Mouse (Mus musculus) heart, adult 2 months (tissue): ENCODE measurements at regions not wholly inside any gene's neighbourhood (a gene's known extent, or its start where the extent isn't known, plus 50 kb on each side); places are given as distances from the start of the nearest gene placed in this dataset.

Experiments
- DNase-seq, 2 experiments: peaks; one replicate each; pipeline ENCODE4 v3.0.0; 2021
- H3K27ac ChIP-seq: fragments of 200-600 bp; 2 replicates; pipeline ENCODE4 v1.8.1; 2022
- H3K27me3 ChIP-seq: fragments of 200-500 bp; 2 replicates; pipeline ENCODE4 v1.6.1; 2012; ENCODE audit warnings: mild to moderate bottlenecking, low read length, inconsistent platforms, mixed read lengths; ENCODE audit not compliant: control insufficient read depth, insufficient read depth
- H3K36me3 ChIP-seq: fragments of 200-500 bp; 2 replicates; pipeline ENCODE4 v1.6.1; 2012; ENCODE audit warnings: low read length, inconsistent platforms; ENCODE audit not compliant: control insufficient read depth, insufficient read depth
- H3K4me1 ChIP-seq: fragments of 200-500 bp; 2 replicates; pipeline ENCODE4 v1.6.1; 2011; ENCODE audit warnings: low read length; ENCODE audit not compliant: control insufficient read depth, insufficient read depth
- H3K4me3 ChIP-seq: fragments of 200-600 bp; 2 replicates; pipeline ENCODE4 v1.8.1; 2022
- H3K79me2 ChIP-seq: fragments of 200-500 bp; replicated peaks from 2 replicates; pipeline ENCODE4 v1.6.1; 2012; ENCODE audit warnings: mild to moderate bottlenecking, inconsistent platforms, low read length, moderate library complexity, mixed read lengths; ENCODE audit not compliant: control insufficient read depth, insufficient read depth
- H3K9ac ChIP-seq: fragments of 200-500 bp; 2 replicates; pipeline ENCODE4 v1.6.1; 2012; ENCODE audit warnings: low read depth, mild to moderate bottlenecking, control low read depth, inconsistent platforms, low read length, mixed read lengths
- CTCF ChIP-seq: fragments of 200-600 bp; IDR thresholded peaks from 2 replicates; pipeline ENCODE4 v1.8.1; 2022; ENCODE audit warnings: antibody characterized with exemption, mild to moderate bottlenecking, moderate library complexity
- EP300 ChIP-seq: fragments of 200-500 bp; IDR thresholded peaks from 2 replicates; pipeline ENCODE4 v1.6.1; 2011; ENCODE audit warnings: low read depth, low read length, control low read depth; ENCODE audit not compliant: insufficient read depth
- POLR2A ChIP-seq: fragments of 200-500 bp; IDR thresholded peaks from 2 replicates; pipeline ENCODE4 v1.6.1; 2011; ENCODE audit warnings: mild to moderate bottlenecking, low read depth, low read length, control low read depth; ENCODE audit not compliant: insufficient read depth
- WGBS: fragments of 180-500 bp; shearing (Covaris S2); methylation state at CpG from one replicate; pipeline ENCODE4 v1.1.7; 2018; 5-methylcytosine and 5-hydroxymethylcytosine counted together
- intact Hi-C: fragments of 180-260 bp; cut with DNase I; formaldehyde crosslinking; loops from one replicate; pipeline ENCODE4 v1.15.1; 2025

DNA sequence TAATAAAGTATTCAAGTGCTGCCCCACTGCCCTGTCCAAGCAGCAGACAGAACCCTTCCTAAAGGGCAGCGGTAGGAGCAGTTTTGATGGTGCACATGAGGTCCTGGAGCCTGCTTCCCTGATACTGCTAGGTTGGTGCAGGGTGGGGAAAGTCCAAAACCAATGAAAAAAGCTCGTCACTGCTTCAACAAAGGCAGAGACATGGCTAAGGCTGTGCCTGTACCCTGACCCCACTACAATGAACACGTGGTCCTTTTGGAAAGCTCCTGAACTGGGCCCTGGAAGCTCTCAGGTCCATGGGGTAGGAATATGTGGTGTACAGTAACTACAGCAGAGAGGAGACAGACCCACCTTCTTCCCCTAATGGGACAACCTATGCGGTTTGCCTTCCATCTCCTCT is 104.1 kb upstream of the Tpm1 start:
- intact Hi-C loops, result no loop called here
- Histone ChIP-seq H3K27me3 (no peaks in the 10 kb centered on the region), H3K4me1 (no peaks in the 10 kb centered on the region), H3K79me2 (no peaks in the 10 kb centered on the region), H3K4me3 (no peak overlapping the region), H3K27ac (no peak overlapping the region), H3K9ac (no peak overlapping the region), H3K36me3 (no peaks in the 10 kb centered on the region)
- 84% methylated on average over 4 of the region's 4 CpGs for WGBS
- no peak for DNase-seq
- TF ChIP-seq CTCF (no peak), EP300 (no peak), POLR2A (no peak)

DNA sequence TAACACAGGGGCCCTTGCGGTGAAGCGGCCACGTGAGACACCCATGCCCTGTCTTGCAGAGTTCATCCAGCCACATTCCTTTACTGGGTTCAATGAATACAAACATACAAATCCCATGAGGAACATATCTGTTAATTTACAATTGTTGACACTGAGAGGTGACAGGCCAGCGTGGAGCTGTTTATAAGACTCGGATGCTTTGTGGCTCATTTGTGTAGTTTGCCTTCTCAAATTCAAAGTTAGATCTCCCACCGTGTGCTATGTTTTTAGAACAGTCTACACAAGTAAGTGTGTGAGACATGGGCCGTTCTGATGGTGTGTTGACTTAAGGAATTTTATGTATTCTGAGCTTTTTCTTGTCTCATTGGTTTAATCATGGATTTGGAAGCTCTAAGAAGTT is 98.5 kb upstream of the Tpm1 start:
- no peaks in the 10 kb centered on the region for H3K36me3 ChIP-seq
- TF ChIP-seq POLR2A (no peak), CTCF (no peak), EP300 (no peak)
- H3K4me1 ChIP-seq, result no peaks in the 10 kb centered on the region
- no peak overlapping the region for H3K4me3 ChIP-seq
- H3K27ac ChIP-seq, result no peak overlapping the region
- intact Hi-C loops, result no loop called here
- H3K9ac ChIP-seq, result no peak overlapping the region
- no peaks in the 10 kb centered on the region for H3K27me3 ChIP-seq
- H3K79me2 ChIP-seq, result no peaks in the 10 kb centered on the region
- 79% methylated on average over 7 of the region's 7 CpGs for WGBS
- DNase-seq, result no peak

DNA sequence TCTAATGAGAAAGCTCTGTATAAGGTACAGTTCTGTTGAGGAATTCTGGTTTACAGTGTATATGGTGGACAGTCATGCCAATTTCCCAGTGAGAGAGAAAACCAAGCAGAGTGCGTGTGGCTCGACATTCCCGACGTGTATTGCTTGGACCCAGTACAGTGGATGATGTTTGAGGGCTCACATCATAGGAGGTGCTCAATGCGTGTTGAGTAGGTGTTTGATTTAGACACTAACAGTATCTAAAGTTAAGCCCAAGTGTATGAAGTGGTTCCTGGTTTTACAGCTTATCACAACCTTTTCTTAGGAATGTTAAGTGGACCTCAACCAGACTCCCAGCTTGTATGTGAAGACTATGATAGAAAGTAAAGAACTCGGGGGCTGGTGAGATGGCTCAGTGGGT is 96.2 kb upstream of the Tpm1 start:
- intact Hi-C loops, result no loop called here
- Histone ChIP-seq H3K27ac (no peak overlapping the region), H3K4me3 (no peak overlapping the region), H3K36me3 (no peaks in the 10 kb centered on the region), H3K79me2 (no peaks in the 10 kb centered on the region), H3K4me1 (no peaks in the 10 kb centered on the region), H3K27me3 (no peaks in the 10 kb centered on the region), H3K9ac (no peak overlapping the region)
- no peak for DNase-seq
- no peak for TF ChIP-seq POLR2A
- no peak for TF ChIP-seq EP300
- TF ChIP-seq CTCF, result no peak
- 82% methylated on average over 6 of the region's 6 CpGs for WGBS

DNA sequence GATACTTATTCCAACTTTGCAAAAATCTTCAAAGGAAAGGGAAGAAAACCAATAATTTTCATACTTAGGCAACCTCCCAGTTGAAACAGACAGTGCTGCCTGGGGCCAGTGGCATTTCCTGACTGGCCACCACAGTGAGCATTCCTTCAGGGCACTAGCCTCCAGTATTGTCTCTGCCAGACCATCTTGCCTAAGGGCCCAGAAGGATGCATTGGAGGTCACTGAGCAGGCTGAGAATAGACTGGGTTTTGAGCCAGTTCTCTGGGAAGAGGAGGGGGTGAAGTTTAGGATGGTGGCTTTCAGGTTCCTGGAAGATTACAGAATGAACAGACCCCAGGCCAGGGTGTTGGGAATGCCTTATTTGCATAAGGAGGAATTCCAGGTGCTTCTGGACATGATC is 95.3 kb upstream of the Tpm1 start:
- Histone ChIP-seq H3K9ac (no peak overlapping the region), H3K4me1 (no peaks in the 10 kb centered on the region), H3K27me3 (no peaks in the 10 kb centered on the region), H3K79me2 (no peaks in the 10 kb centered on the region), H3K4me3 (no peak overlapping the region), H3K27ac (no peak overlapping the region), H3K36me3 (no peaks in the 10 kb centered on the region)
- intact Hi-C loops, result no loop called here
- no peak for DNase-seq
- TF ChIP-seq POLR2A (no peak), EP300 (no peak), CTCF (no peak)

DNA sequence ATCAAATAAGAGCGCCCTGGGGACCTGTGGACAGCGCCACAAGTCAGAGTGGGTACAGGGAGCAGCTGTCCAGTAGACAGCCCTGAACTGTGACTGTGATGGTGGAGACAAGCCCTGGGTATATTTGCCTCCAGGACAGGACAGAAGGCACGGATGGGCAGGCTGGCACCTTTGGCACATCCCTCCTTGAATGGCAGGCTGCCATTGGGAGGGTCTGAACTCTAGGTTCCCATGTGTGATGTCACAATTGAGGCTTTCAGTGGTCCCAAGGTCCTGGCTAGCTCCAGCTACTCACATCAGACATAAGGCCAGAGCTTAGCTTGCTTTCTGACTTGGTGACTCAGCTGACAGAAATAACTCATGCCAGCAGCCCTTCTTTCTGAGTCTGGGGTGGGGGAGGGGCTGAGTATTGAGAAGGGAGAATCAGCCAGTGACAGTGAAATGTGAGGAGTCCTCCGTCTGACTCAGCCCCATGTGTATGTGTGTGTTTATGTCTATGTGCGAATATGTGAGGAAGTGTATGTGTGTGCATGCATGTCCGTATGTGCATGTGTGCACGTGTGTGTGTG is 91.2 kb upstream of the Tpm1 start:
- H3K9ac ChIP-seq, result no peak overlapping the region
- H3K36me3 ChIP-seq, result no peaks in the 10 kb centered on the region
- H3K4me3 ChIP-seq, result no peak overlapping the region
- intact Hi-C loops, result no loop called here
- TF ChIP-seq CTCF, result no peak
- TF ChIP-seq POLR2A, result no peak
- no peak for TF ChIP-seq EP300
- H3K27ac ChIP-seq, result no peak overlapping the region
- H3K27me3 ChIP-seq, result no peaks in the 10 kb centered on the region
- no peaks in the 10 kb centered on the region for H3K4me1 ChIP-seq
- WGBS, result 55% methylated on average over 7 of the region's 7 CpGs
- DNase-seq, result peak in 1 of 2 experiments; percentile 18
- H3K79me2 ChIP-seq, result no peaks in the 10 kb centered on the region

DNA sequence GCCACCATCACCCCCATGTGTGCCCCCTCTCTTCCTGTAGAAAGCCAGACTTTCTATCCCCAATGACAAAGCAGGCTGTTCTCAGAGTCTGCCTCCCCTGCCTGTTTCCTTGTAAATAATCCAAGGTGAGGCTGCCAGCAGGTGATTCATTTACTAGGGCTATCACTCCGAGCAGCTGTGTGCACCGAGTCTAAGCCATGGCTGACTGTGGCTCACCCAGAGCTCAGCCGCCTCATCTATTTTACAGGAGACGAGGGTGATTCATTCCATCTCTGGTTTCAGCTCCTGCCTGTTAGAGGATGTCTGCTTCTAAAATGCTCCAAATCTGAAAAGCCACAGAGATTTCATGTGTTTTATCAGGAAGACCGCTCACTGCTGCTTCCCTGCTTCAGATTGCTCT is 88.5 kb upstream of the Tpm1 start:
- intact Hi-C loops, result no loop called here
- H3K9ac ChIP-seq, result no peak overlapping the region

More for the DNA sequence above, 88.5 kb upstream of the Tpm1 start:
- no peaks in the 10 kb centered on the region for H3K36me3 ChIP-seq
- H3K4me3 ChIP-seq, result no peak overlapping the region
- TF ChIP-seq EP300, result no peak
- TF ChIP-seq CTCF, result no peak
- DNase-seq, result no peak
- no peak overlapping the region for H3K27ac ChIP-seq
- H3K4me1 ChIP-seq, result no peaks in the 10 kb centered on the region
- 70% methylated on average over 5 of the region's 5 CpGs for WGBS
- no peaks in the 10 kb centered on the region for H3K79me2 ChIP-seq
- no peaks in the 10 kb centered on the region for H3K27me3 ChIP-seq
